Mouse (Mus musculus) c-Kit-positive CD71-positive TER-119-negative erythroid progenitor cells, embryonic 14.5 days (primary cell): ENCODE measurements around the gene Adamts12.

Experiments used
- DNase-seq: peaks from one replicate; pipeline ENCODE4 v3.0.0-alpha.2; 2013; ENCODE audit warnings: low read depth

Adamts12 gene

GRCm38 (mm10) chr15:11292246-11292645 is 227.7 kb downstream of the Adamts12 start:
- DNase-seq = no peak

DNA sequence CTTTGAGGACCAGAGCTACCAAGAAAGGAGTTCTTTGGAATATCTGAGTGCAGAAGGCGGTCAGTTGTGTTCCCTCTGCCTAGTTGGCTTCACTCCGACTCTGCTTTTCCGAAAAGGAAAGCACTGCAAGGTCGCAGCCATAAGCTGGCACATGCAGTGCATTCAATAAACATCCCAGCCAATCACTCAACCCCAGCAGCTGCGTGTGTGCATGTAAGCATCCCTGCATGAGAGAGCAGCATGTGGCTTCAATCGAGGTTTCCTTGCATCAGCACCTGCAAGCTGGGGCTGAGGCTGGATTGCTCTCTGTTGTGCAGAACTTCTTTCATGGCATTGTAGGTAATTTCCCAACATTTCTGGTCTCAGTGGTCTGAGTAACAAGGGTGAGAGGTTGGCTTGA is 230.4 kb downstream of the Adamts12 start:
- no peak for DNase-seq

GRCm38 (mm10) chr15:11297960-11298359 is 233.4 kb downstream of the Adamts12 start:
- DNase-seq = no peak

GRCm38 (mm10) chr15:11317077-11317476 is 252.5 kb downstream of the Adamts12 start:
- DNase-seq = no peak

DNA sequence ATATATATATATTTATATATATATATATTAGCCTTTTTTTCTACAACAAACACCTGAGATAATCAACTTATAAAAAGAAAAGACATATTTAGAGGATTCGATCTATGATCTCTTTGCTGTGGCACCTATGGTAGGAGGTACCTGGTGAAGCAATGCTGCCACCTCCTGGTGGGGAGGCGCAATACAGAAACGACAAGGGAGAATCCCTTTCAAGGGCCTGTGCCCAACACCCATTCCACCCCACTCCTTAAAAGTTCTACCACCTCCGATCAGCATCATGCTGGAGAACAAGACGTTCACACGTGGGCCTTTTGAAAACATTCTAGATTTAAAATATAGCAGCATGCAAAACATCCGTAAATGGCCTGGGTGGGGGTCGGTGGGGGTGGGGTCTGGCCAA is 255.9 kb downstream of the Adamts12 start:
- peak; percentile 11 for DNase-seq

DNA sequence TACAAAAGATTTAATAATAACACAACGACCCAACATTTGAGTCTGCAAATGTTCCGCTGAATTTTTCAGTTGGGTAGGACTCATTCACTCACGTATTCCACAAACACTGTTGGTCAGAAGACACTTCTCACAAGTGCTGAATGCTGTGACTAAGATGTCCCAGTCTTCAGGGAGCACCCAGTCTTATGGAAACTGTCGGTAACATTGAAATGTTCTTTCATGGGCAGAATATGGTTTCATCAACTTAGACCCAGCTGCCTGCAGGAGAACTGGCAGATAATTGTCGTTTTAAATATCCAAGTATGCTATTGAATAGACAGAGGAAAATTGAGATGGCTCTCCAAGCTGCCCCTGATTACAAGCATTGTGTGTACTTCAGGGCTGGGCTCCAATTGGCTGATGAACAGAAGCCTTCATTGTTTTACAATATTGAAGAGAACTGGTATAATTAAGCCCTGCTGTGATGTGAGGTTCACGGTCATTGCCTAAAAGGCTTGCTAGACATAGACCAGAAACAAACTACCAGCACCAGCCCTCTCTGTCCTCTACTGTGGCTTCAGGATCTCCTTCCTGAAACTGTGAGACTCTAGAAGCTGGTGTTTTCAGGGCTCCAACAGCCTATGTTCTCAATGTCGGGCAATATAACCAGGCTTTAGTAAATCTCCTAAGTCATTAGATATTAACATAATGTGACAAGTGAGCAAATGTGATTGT is 275.0 kb downstream of the Adamts12 start:
- DNase-seq = no peak

DNA sequence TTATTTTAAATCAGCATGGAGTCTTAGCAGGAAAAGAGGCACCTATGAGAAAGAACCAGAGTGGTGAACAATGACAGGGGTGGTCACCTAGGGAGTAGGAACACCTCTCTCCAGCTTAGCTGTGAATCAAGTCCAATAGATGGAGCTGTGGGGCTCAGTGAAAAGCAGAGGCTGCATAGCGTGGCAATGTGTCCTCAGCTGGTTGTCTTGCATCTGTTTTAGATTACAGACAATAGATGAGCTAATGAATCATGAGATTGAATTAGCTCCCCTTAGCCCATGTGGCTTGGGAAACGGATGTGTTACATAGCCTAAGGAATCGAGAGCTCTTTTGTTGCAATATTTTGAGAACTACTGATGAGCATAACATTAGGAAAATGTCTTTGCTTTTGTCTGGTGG is 291.3 kb downstream of the Adamts12 start:
- DNase-seq = no peak

DNA sequence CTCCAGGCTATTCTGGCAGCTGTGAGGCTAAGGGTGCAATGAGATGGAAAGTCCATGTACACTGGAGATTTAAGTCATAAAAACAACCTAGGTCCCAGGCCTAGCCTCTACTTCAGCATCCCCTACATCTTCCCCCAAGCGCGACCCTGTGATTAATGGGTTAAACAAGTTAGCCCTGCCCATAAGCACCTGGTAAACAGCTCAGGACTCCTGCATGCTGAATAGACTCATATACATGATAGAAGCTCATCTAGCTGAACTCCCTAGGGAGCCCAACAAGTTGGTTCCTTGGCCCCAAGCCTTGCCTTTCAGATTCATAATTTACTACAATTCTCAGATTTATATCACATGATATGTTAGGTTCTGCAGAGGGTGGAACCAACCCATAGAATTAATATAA is 292.9 kb downstream of the Adamts12 start:
- no peak for DNase-seq

DNA sequence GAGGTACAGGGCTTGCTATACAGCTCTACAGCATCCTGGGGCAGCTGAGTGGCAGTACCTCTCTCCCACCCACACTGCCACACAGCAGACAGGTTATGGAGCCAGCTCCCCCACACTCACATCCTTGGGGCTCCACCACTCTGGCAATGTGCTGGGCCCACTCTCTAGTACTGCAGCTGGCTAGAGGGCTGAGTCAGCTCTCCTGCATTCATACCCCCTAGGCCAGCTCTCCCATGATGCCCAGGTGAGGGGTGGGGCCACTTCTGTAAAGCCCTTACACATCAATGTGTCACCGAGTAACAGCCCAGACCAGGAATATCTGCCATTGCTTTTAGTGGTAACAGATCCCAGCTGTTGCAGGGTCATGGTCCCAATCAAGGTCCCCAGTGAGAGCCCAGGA is 296.3 kb downstream of the Adamts12 start:
- DNase-seq = no peak

- no peak for DNase-seq
Measured at GRCm38 (mm10) chr15:11361824-11362223, 297.2 kb downstream of the Adamts12 start.

DNA sequence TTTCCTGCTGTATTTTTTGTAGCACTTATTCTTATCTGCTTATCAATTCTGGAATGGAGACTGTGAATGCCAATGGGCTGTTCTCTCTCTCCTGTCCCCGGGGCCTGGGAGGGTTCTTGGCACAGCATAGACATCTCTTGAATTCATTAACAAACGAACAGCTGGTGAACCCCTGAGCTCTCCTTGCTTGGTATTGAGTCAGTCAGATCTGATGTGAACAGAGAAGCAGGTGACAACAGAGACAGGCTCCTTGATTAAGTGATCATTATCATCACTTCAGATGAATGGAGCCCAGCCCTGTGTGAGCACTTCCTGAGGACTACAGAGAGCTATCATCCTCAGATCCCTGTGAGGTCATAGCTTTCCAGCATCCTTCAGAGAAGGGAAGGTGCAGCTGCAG is 299.5 kb downstream of the Adamts12 start:
- no peak for DNase-seq

DNA sequence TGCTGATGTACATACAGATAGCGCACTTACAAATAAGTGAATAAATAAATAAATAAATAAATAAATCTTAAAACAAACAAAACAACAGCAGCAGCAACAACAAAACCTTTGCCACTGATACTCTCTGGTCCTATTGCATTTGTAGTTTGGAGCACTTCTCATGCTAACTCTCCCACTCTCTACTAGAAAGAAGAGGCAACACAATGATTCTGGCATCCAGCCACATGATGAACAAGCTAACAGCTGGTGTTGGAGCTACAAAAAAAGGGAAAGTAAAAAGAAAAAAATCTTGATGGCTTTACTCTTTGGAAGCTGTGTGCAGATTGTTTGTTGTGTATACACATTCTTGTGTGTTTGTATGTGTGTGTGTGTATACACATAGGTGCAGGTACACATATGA is 300.2 kb downstream of the Adamts12 start:
- DNase-seq = no peak

- no peak for DNase-seq
Measured at GRCm38 (mm10) chr15:11369572-11369971, 305.0 kb downstream of the Adamts12 start.

- DNase-seq = no peak
Measured at GRCm38 (mm10) chr15:11370477-11371085, 306.0 kb downstream of the Adamts12 start.

- DNase-seq = no peak
Measured at GRCm38 (mm10) chr15:11379431-11380086, 315.0 kb downstream of the Adamts12 start.

- DNase-seq = peak; percentile 17
Measured at GRCm38 (mm10) chr15:11380087-11380530, 315.5 kb downstream of the Adamts12 start.

- no peak for DNase-seq
Measured at GRCm38 (mm10) chr15:11380616-11381015, 316.0 kb downstream of the Adamts12 start.

- DNase-seq = no peak
Measured at GRCm38 (mm10) chr15:11382585-11382984, 318.0 kb downstream of the Adamts12 start.

GRCm38 (mm10) chr15:11383796-11384195 is 319.2 kb downstream of the Adamts12 start:
- no peak for DNase-seq

- no peak for DNase-seq
Measured at GRCm38 (mm10) chr15:11392903-11393302, 328.3 kb downstream of the Adamts12 start.

- no peak for DNase-seq
Measured at GRCm38 (mm10) chr15:11396421-11396820, 331.8 kb downstream of the Adamts12 start.
